Mouse (Mus musculus): ENCODE results near the gene Ifna15.
"Not testable (repeated sequence)": the region's sequence is repeated elsewhere in the genome, so short reads cannot be mapped to it uniquely, and the experiment has no call there.

Ifna15 gene

DNA sequence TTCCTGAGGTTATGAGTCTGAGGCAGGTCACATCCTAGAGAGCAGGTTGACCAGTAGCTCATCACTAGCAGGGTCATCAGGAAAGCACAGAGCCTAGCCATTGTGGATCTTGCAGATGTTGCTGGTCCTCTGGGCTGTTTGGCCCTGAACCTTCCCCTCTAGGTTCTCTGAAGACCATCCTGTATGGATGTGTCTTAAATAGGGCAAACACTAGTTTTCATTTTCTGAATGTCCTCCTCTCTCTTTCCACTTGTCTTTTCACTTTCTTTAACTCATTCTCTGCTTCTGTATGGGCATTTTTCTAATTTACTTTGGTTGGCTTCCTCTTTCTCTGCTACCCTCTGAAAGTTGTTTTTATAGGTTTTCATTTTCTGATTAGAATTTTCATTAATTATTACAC, at the start of gene Ifna15:
TSS of gene Ifna15 (minus strand) at position 101 of the 400 bp plus-strand sequence.
- DNase-seq (ENCODE audit: low spot score): not testable (repeated sequence)

DNA sequence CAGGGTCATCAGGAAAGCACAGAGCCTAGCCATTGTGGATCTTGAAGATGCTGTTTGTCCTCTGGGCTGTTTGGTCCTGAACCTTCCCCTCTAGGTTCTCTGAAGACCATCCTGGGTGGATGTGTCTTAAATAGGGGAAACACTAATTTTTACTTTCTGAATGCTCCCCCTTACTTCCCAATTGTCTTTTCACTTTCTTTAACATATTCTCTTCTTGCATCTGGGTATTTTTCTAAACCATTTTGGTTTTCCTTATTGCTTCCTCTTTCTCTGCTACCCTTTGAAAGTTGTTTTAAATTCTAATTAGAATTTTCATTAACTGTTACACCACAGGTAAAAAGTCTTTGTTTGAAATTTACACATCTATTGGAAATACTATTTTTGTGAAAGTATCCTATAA, 45.2 kb upstream of the Ifna15 start, which contains the start of gene Ifna12:
TSS of gene Ifna12 (minus strand) at position 101 of the 400 bp plus-strand sequence.
- DNase-seq (ENCODE audit: low spot score): no peak

DNA sequence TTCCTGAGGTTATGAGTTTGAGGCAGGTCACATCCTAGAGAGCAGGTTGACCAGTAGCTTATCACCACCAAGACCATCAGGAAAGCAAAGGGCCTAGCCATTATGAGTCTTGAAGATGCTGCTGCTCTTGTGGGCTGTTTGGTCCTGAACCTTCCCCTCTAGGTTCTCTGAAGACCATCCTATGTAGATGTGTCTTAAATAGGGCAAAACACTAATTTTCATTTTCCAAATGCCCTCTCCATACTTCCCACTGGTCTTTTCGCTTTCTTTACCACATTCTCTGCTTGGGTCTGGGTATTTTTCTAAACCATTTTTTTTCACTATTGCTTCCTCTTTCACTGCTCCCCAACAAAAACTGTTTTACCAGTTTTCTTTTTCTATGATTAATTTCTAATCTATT, 34.2 kb upstream of the Ifna15 start, which contains the start of gene Ifna9:
TSS of gene Ifna9 (minus strand) at position 101 of the 400 bp plus-strand sequence.
- DNase-seq (ENCODE audit: low spot score): no peak

DNA sequence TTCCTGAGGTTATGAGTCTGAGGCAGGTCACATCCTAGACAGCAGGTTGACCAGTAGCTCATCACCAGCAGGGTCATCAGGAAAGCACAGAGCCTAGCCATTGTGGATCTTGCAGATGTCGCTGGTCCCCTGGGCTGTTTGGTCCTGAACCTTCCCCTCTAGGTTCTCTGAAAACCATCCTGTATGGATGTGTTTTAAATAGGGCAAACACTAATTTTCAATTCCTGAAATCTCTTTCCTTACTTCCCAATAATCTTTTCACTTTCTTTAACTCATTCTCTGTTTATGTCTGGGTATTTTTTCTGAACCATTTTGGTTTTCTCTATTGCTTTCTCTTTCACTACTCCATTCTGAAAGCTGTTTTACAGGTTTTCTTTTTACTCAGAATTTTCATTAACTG, 13.7 kb upstream of the Ifna15 start, which contains the start of gene Ifna14:
TSS of gene Ifna14 (minus strand) at position 101 of the 400 bp plus-strand sequence.
- DNase-seq (ENCODE audit: low spot score): no peak

DNA sequence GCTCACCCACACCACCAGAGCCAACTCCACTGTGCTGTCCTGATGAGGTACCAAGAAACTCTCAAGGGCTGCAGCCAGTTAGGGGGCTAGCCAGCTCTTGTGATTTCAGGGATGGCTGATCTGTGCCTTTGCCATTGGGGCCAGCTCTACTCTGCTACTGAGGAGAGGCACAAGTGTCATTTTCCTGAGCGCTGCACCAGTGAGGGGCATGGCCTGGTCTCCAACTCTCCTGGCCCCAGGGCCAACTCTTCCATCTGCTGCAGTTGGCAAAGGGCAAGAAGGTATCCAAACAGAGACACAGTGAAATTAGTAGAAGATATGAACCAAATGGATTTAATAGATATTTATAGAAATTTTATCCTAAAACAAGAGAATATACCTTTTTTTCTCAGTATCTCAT, 3.7 kb upstream of the Ifna15 start:
- no peak for DNase-seq (ENCODE audit: low spot score)

DNA sequence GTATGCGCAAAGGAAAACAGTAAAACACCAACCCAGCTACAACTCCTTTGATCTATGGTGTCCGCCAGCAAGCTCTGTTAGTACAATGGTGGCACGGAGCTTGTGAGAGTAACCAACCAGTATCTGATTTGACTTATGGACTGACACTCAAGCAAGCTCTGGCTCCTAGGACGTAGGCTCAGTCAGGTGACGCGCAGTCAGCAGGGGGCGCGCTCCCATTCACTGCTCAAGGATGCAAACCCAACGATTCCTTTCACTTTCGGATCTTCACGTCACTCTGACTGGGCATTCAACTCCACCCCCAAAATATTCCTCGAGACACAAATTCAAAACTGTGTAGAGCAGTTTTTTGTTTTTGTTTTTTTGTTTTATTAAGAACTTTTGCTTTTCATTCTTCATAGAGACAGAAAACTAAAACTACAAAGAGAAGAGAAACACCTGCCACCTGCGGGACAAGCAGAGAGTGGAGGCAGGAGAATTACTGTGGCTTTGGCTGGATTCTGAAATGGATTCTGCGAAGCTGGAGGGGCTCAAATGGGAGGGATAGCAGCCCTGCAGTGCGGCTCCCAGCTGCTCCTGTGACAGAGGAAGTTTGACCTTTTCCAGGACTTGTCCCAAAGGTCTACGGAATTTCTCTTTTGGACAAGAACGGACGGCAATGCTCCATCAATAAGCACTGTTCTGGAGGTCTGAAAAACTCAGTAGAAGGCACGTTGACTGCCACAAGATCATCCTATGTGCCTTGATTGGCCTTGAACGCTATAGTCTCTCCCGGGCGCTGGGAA, 7.7 kb downstream of the Ifna15 start:
- peak; percentile 87 for DNase-seq (ENCODE audit: low spot score)

DNA sequence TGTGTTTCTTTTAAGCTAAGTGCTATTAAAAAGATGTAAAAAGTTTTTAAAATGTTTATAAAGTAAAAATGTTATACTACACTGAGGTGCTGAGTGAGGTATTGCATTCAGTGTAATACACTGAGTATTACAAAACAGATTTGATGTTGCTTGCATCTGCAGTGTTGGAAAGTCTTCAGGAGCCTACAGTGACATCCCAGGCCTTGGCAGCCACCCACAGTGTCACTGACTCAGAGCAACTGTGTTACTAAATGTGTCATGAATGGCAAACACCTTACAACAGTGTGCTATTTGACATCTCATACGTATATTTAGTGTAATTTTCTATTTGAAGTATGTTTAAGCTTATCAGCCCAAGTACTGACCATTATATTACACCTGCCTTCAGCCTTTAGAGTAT, 10.1 kb downstream of the Ifna15 start:
- DNase-seq (ENCODE audit: low spot score): no peak

DNA sequence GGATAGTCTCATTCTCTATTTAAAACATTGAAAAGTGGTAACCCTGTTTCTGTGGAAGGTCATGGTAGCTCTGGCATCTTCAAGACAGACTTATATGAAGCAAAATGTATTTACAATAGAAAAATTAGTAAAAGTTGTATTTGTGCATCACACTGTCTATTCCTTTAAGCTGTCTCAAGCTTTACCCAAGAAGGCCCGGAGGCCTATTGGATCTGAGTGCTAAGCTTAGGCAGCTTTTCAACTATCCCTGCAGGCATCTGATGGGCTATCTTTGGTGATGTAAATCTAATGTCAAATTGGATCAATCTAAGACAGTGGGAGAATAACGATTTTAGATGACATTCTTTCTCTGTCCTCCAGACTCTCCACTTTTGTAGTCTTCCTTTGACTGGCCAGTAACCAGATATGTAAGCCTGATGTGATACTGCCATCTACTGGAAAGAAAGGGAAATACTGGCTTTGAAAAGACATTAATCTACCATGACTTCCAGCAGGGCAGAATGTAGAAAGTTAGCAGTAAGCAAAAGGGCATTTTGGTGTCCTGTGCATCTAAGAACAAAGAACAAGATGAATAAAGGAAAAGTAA, 14.3 kb downstream of the Ifna15 start:
- peak; percentile 72 for DNase-seq (ENCODE audit: low spot score)

DNA sequence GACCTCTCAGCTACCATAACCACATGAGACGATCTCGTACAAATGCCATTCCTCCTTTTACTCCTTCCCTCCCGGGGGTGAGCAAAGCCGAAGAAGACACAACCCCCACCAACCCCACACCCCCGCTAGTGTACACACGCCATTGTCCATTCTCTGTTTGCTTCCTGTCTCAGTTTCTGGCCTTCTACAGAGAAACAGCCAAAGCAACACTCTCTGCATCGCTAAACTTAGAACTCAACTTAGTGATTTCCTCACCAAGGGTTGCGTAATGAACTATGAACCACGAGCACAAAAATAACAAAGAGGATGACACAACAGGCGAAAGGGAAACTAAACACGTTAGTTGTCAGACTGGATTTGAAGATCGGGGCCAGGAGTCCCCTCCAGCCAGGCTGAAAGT, 20.7 kb downstream of the Ifna15 start:
- peak; percentile 83 for DNase-seq (ENCODE audit: low spot score)

DNA sequence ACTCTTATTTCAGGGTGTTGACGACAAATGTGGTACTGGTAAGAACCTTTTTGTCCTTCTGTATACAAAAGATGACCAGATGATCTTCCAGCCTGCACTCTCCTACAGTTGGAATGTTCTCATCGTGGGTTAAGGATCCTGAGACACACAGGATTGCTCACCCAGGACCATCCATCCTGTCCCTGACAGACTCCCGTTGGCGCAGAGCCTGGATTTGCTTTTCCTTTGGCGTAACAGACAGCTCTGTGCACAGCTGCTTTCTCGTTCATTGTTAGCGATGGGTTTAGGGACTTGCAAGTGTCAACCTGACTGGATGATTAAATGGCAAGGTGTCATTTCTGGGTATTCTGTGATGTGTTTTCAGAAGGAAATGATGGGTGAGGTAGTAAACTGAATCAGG, 21.4 kb downstream of the Ifna15 start:
- DNase-seq (ENCODE audit: low spot score): peak; percentile 21

DNA sequence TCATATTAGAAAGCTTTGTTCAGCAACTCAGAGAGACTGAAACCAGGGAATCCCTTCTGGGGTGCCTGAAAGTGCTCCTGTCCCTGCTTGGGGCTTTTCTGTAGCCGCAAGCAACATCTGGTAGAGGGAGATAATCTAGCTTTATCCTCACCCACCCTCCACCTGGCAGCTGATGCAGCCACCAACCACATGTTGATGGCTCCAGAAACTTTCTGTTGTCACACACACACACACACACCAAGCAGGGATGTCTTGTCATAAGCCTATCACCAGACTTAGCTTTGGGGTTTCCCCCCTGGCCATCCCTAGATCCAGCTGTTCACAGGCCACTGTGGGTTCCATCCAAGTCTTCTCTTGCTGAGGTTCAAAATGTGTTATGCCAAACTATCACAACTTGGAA, 22.3 kb downstream of the Ifna15 start:
- DNase-seq (ENCODE audit: low spot score): no peak

DNA sequence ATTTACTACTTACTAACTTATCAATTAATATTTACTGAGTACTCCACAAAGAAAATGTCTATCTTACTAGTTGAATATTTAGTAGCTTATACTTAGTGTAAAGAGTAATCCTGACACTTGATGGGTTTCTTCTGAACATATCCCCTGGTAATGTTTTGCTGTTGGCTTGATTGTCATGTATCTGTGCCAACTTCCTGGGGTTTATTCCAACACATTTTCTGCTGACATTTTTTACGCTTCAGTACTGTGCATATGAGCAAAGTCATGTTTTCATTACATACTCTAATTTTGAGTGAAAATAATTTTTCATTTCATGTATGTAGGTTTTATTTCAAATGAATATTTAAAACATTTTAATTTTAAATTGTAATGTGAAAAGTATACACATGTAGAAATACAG, 23.1 kb downstream of the Ifna15 start:
- DNase-seq (ENCODE audit: low spot score): no peak

DNA sequence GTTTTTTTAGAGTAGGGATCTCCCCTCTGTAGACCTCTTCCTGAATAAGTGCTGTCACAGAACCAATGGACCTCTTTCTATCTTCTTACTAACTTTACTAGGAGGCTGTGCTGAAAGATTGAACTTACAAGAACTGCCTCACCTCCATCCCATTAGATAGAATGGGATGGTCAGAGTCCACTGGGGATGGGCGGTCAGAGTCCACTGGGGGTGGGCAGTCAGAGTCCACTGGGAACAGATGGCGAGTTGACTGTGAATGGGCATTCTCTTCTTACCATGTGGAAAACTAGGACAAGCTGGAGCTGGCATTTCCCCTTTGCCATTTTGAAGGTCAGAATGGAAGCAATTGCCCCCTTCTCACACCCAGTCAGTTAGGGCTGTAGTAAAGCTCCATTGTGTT, 24.5 kb downstream of the Ifna15 start:
- DNase-seq (ENCODE audit: low spot score): no peak

DNA sequence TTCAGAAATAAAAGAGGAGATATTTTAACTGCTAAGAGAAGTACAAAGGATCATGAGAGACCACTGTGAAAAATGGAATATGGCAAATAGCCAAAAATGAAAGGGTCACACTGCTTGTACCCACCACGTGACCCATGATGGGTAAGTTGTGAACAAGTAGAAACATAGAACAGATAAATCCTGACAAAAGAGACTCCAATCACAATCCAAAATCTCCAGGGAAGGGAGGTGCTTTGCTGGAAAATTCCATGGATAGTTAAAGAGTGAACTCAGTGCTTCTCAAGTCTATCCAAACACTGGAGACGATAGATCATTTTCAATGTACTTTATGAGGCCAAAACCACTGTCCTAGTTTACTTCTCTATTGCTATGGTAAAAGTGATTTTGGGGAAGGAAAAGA, 27.2 kb downstream of the Ifna15 start:
- no peak for DNase-seq (ENCODE audit: low spot score)

DNA sequence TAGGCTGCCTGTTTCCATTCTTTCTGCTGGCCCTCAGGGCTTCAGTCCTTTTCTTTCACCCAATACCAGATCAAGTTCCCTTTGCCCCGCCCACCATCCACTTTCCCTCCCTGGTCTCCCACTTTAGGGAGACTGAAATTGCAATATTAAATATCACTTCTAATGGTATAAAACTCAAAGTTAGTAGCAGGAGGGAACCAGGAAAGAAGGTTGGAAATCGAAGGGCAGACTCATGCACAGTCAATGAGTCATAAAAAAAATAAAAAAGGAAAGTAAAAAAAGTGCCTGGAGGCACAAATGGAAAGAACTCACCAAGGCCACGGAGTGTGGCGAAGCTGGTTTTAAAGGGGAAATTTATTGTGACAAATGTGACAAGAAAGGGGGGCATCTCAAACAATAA, 27.8 kb downstream of the Ifna15 start:
- no peak for DNase-seq (ENCODE audit: low spot score)

DNA sequence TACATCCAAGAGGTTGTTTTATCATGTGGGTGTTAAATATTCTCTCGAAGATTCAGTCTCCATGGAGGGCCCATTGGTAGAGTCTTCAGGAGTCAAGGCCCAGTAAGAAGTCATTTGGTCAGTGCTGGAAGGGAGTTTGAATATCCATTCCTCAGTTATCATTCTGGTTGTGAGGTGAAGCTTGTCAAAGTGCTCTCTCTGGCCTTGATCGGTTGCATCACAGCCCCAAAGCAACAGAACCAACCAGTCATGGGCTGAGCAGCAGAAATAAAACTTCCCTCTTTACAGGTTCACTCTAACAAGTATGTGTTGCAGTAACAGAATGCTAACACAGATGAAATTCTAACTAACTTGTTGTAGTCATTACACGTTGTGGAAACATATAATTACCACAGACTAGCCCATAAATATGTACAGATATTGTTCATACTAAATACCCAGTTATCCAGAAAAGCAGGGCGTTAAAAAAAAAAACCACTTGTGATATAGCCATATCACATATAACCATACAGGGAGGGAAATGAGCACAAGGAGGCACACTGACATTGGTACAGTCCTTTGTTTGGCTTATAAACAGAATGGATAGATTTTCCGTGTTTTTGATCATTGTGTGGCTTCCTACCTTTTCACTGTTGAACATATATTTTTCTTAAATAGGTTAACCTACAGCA, 31.5 kb downstream of the Ifna15 start:
- DNase-seq (ENCODE audit: low spot score): no peak

DNA sequence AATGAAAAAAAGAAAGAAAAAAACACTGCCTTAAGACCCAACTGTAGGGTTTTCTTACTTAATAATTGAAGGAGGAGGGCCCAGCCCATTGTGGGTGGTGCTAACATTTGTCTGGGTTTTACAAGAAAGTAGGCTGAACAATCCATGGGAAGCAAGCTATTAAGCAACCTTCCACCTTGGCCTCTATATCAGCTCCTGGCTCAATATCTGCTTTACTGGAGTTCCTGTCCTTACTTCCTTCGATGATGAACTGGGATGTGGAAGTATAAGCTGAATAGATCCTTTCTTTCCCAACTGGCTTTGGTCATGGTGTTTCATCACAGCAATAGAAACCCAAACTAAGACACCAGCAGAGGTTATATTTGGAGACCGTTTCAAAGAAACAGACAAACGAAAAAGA, 32.7 kb downstream of the Ifna15 start:
- DNase-seq (ENCODE audit: low spot score): no peak

DNA sequence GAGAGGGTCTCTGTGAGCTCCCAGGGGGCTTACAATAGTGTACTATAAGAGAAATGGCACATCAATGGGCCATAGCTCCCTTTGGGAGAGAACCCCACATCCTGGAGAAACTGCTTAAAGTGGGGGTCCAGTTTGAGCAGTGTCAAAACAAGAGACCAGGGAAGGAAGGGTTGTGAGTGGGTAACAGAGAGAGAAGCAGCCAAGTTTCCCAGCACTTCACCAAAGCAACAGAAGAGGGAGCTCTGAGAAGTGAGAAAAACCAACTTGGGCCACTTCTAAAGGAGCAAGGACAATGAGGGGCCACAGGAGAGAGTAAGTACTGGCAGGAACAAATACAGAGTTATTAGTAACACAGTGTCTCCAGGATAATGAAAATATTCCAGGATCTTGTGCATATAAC, 34.8 kb downstream of the Ifna15 start:
- peak; percentile 24 for DNase-seq (ENCODE audit: low spot score)

DNA sequence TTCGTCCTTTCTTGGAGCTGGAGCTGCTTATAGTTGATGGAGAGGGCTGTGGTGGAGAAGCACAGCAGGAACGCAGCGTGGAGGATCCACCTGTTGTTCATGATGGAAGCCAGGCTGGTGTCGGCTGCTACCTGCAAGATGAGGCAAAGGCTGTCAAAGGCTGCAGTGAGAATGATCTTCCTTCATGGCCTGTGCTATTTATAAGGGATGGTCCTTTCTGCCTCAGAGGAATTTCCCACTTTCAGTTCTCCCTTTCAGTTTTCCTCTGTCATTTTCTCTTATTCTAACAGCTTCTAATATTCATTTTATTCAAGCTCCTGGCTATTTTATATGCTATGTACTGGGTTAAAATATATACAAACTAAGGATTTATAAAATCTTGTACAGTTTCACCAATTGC, 35.4 kb downstream of the Ifna15 start, which contains the start of gene Ifnb1:
TSS of gene Ifnb1 (minus strand) at position 101 of the 400 bp plus-strand sequence.
- no peak for DNase-seq (ENCODE audit: low spot score)

DNA sequence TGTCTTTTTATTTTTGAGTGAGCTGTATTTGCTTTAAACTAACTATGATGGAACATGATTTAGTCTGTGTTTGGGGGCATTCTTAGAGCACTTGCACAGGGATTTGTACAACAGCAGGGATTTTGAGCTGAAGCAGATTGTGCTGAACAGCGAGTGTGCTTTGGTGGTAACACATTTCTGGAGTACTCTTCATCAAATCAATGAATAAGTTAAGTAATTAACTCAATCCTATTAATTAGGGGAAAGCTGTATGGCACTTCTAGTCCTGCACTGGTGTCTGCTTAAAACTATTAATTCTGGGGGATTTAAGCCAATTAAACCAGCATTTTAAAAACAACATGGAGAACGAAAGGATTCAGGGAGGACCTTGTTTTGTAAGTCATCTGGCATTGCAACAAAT, 40.1 kb downstream of the Ifna15 start:
- no peak for DNase-seq (ENCODE audit: low spot score)

DNA sequence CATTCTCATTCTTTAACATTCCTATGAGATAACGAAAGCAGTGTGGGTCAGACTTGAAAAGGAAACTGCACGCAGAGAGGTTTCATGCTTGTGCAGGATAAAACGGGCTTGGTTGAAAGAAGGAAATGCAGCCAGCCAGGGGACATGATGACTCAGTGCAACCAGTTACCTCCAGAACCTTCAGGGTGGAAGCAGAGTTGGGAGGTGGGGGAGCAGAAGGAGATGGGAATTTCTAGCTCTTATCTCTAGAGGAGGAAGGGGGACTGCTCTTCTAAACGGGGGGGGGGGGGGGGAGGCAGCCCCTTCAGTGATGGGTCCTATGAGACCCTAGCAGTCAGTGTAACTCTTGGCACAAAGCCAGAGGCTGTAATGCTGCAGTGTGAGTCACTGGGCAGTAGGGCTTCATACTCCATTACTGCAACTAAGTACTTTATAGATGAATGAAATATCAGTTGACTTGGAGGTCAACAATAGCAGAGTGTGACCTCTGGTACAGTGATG, 42.3 kb downstream of the Ifna15 start:
- DNase-seq (ENCODE audit: low spot score): peak; percentile 53

DNA sequence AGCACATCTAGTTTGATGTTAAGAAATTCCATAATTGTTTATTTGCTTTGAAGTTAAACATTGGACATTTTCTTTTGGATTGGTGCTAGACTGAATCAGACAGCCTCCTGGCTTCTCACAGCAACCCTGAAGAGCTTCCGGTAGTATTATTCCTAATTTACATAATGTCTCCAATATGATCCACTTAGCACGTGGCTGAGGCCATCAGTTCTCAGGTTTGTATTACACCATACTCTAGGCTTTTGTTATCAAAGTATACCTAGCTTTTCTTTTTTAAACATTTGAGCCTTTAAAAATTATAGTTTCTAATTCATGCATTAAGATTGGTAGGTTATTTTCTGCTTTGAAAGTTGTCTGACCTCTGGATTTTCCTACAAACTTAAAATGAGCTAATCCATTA, 42.8 kb downstream of the Ifna15 start:
- no peak for DNase-seq (ENCODE audit: low spot score)

DNA sequence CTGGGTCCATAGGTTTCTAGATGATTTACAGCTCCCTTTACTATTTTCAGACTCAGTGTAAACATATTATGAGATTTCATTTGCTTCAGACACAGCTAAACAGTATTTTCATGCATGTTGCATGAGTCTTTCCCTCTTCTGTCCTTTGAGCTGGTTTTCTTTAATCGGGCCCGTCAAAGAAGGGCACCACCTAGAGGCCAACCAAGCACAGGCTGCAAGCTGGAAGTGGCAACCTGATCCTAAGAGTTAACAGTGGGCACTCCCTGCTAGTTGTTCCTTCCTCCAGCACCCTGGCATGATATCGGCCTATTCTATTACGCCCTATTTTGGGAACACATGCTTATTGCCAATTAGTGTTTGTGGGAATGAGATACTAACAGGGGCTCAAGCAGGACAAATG, 43.6 kb downstream of the Ifna15 start:
- DNase-seq (ENCODE audit: low spot score): peak; percentile 66

All from lung, postnatal 25 days (tissue).